Mouse (Mus musculus) midbrain, postnatal 0 days (tissue): ENCODE measurements around the gene Tango2. TPM values are rescaled to one million over a fixed set of nuclear protein-coding genes. Genes with fewer than 3 reads are reported as not detected.
A peak's percentile ranks its signal among the peaks of the same experiment; 100 is the strongest.

ENCODE experiments used
- ATAC-seq: fragments of 200-750 bp; cut with Nextera tagmentation; 2 replicates; pipeline ENCODE4 v1.8.0; 2017; ENCODE audit warnings: moderate number of reproducible peaks, mild to moderate bottlenecking, moderate TSS enrichment, moderate library complexity; ENCODE audit not compliant: low FRiP score
- DNase-seq: peaks from one replicate; pipeline ENCODE4 v3.0.0-alpha.2; 2015; ENCODE audit warnings: low spot score
- H3K27ac ChIP-seq: fragments of 300-500 bp; sonication (generic); 2 replicates; pipeline ENCODE4 v1.5.1; 2014; ENCODE audit warnings: low read depth, mild to moderate bottlenecking, low read length, mixed read lengths
- H3K27me3 ChIP-seq: fragments of 300-500 bp; sonication (generic); 2 replicates; pipeline ENCODE4 v1.6.1; 2014; ENCODE audit warnings: low read length, control low read depth, mixed read lengths; ENCODE audit not compliant: insufficient read depth
- H3K36me3 ChIP-seq: fragments of 300-500 bp; sonication (generic); 2 replicates; pipeline ENCODE4 v1.6.1; 2014; ENCODE audit warnings: low read length, control low read depth, mixed read lengths; ENCODE audit not compliant: insufficient read depth
- H3K4me1 ChIP-seq: fragments of 300-500 bp; sonication (generic); 2 replicates; pipeline ENCODE4 v1.6.1; 2014; ENCODE audit warnings: mild to moderate bottlenecking, control low read depth, antibody characterized with exemption, low read length, mixed read lengths; ENCODE audit not compliant: insufficient read depth
- H3K4me2 ChIP-seq: fragments of 300-500 bp; sonication (generic); 2 replicates; pipeline ENCODE4 v1.6.1; 2014; ENCODE audit warnings: low read depth, mild to moderate bottlenecking, low read length, mixed read lengths; ENCODE audit not compliant: poor library complexity, severe bottlenecking
- H3K4me3 ChIP-seq: fragments of 300-500 bp; sonication (generic); 2 replicates; pipeline ENCODE4 v1.5.1; 2014; ENCODE audit warnings: low read depth, mild to moderate bottlenecking, low read length, moderate library complexity
- H3K9ac ChIP-seq: fragments of 300-500 bp; sonication (generic); replicated peaks from 2 replicates; pipeline ENCODE4 v1.6.1; 2014; ENCODE audit warnings: mild to moderate bottlenecking, low read length, moderate library complexity, mixed read lengths; ENCODE audit not compliant: poor library complexity, severe bottlenecking
- H3K9me3 ChIP-seq: fragments of 300-500 bp; sonication (generic); 2 replicates; pipeline ENCODE4 v1.6.1; 2016; ENCODE audit warnings: low read length, control low read depth
- CTCF ChIP-seq: IDR thresholded peaks from 2 replicates; pipeline ENCODE4 v1.5.1; 2016; ENCODE audit warnings: antibody characterized with exemption, mild to moderate bottlenecking
- WGBS: fragments of 180-500 bp; shearing (Covaris S2); extraction: QIAGEN DNeasy Blood & Tissue Kit; methylation state at CpG from one replicate; pipeline ENCODE4 v1.1.7; 2014; 5-methylcytosine and 5-hydroxymethylcytosine counted together
- polyA plus RNA-seq: library from polyadenylated mRNA; unstranded; fragments of >200 nt; fragmentation: Nextera tagmentation; extraction: Ambion mirVana; gene quantifications from 2 replicates; pipeline ENCODE4 v1.2.1, GENCODE M21; 2015
- total RNA-seq: library from RNA; depleted of rRNA; stranded (reverse); fragments of >200 nt; gene quantifications from 2 replicates; pipeline ENCODE4 v1.2.3, GENCODE M21; 2014

Gene Tango2
- total and polyA plus RNA-seq, 2 experiments from 2014 or later: 44.1 to 88.0 TPM

DNA sequence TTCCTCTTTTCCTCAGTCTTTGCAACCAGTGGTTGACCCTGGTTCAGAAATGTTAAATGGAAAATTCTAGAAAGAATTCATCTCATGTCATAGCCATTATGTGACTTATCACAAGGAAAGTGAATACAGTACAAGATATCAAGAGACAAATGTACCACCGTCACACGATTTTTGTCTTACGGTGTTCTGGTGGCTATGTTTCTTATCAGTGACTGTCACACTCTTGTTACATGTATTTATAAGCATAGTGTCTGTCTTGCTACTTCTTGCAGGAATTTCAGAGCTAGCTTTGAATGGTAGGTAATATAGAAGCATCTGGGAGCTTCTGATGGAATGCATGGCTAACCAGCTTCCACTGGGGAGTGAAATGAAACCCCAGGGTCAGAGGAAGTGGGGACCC, 22.3 kb upstream of the Tango2 start:
- H3K4me3 ChIP-seq: no peak overlapping the region
- H3K9me3 ChIP-seq: no peaks in the 10 kb centered on the region
- no peak overlapping the region for H3K4me2 ChIP-seq
- H3K27ac ChIP-seq: no peak overlapping the region
- 95% methylated on average over 3 of the region's 3 CpGs for WGBS
- no peak overlapping the region for H3K9ac ChIP-seq
- H3K36me3 ChIP-seq: no peaks in the 10 kb centered on the region
- H3K27me3 ChIP-seq: no peaks in the 10 kb centered on the region
- DNase-seq (no peak), ATAC-seq (no peak)
- no peak for TF ChIP-seq CTCF
- H3K4me1 ChIP-seq: no peaks in the 10 kb centered on the region

GRCm38 (mm10) chr16:18366849-18367248, 18.9 kb upstream of the Tango2 start:
- no peak overlapping the region for H3K9ac ChIP-seq
- DNase-seq (no peak), ATAC-seq (no peak)
- H3K4me2 ChIP-seq: no peak overlapping the region
- no peaks in the 10 kb centered on the region for H3K9me3 ChIP-seq
- H3K27me3 ChIP-seq: no peaks in the 10 kb centered on the region
- no peak for TF ChIP-seq CTCF
- 93% methylated on average over 4 of the region's 4 CpGs for WGBS
- H3K4me3 ChIP-seq: no peak overlapping the region
- H3K4me1 ChIP-seq: no peaks in the 10 kb centered on the region
- peaks cover 2% of the 10 kb centered on the region; the same call in 1 of the 2 replicates for H3K36me3 ChIP-seq
- no peak overlapping the region for H3K27ac ChIP-seq

GRCm38 (mm10) chr16:18362948-18363347, 15.0 kb upstream of the Tango2 start:
- no peak for TF ChIP-seq CTCF
- no peak for ATAC-seq
- no peak overlapping the region for H3K9ac ChIP-seq
- peaks cover 2% of the 10 kb centered on the region; the same call in 1 of the 2 replicates for H3K36me3 ChIP-seq
- no peak overlapping the region for H3K27ac ChIP-seq
- H3K27me3 ChIP-seq: no peaks in the 10 kb centered on the region
- no peak for DNase-seq
- H3K4me3 ChIP-seq: no peak overlapping the region
- WGBS: 81% methylated on average over 8 of the region's 8 CpGs
- H3K4me2 ChIP-seq: no peak overlapping the region
- no peaks in the 10 kb centered on the region for H3K9me3 ChIP-seq
- H3K4me1 ChIP-seq: no peaks in the 10 kb centered on the region

- DNase-seq: no peak
- TF ChIP-seq CTCF: no peak
- 63% methylated on average over 6 of the region's 6 CpGs for WGBS
These were observed 12.4 kb upstream of the Tango2 start for GRCm38 (mm10) chr16:18360151-18360805.

DNA sequence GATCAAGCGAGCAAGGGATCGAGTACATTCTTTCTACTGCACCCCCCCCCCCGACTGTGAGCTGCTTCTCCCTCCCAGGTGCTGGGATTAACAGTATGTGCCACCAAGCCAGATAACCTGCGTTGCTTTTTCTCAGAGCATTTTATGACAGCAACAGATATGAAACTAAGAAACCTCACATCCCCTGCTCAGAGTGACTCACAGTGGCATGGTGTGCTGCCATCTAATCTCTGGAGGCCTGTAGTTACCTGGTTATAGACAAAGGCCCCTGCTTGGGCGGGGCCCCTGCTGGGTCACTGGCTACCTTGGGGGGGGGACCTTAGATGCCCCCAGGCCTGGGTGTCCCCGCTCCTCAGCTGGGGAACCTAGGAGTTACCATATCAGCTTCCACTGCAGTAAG, 10.1 kb upstream of the Tango2 start:
- WGBS: 90% methylated on average over 6 of the region's 6 CpGs
- TF ChIP-seq CTCF: no peak
- ATAC-seq: no peak
- no peaks in the 10 kb centered on the region for H3K27me3 ChIP-seq
- no peak overlapping the region for H3K9ac ChIP-seq
- H3K9me3 ChIP-seq: no peaks in the 10 kb centered on the region
- no peak overlapping the region for H3K27ac ChIP-seq
- H3K4me3 ChIP-seq: no peak overlapping the region
- no peaks in the 10 kb centered on the region for H3K4me1 ChIP-seq
- no peak for DNase-seq
- no peak overlapping the region for H3K4me2 ChIP-seq
- peaks cover 9% of the 10 kb centered on the region for H3K36me3 ChIP-seq

More at GRCm38 (mm10) chr16:18360151-18360805, 12.4 kb upstream of the Tango2 start:
- H3K9ac ChIP-seq: 0 out of 2 replicates have a peak overlapping the region, but pooled peaks have one; percentile 24
- H3K36me3 ChIP-seq: peaks cover 2% of the 10 kb centered on the region; the same call in 1 of the 2 replicates
- no peaks in the 10 kb centered on the region for H3K27me3 ChIP-seq
- no peak overlapping the region for H3K4me2 ChIP-seq
- H3K4me3 ChIP-seq: no peak overlapping the region
- H3K9me3 ChIP-seq: no peaks in the 10 kb centered on the region
- no peak overlapping the region for H3K27ac ChIP-seq
- ATAC-seq: no peak
- no peaks in the 10 kb centered on the region for H3K4me1 ChIP-seq

- Histone ChIP-seq H3K9ac (no peak overlapping the region), H3K27me3 (no peaks in the 10 kb centered on the region), H3K27ac (no peak overlapping the region), H3K36me3 (peaks cover 11% of the 10 kb centered on the region; the same call in 1 of the 2 replicates), H3K4me3 (no peak overlapping the region), H3K9me3 (no peaks in the 10 kb centered on the region), H3K4me2 (no peak overlapping the region), H3K4me1 (no peaks in the 10 kb centered on the region)
- DNase-seq (no peak), ATAC-seq (no peak)
- WGBS: 87% methylated on average over 1 of the region's 1 CpGs
- no peak for TF ChIP-seq CTCF
These were observed 9.1 kb upstream of the Tango2 start for GRCm38 (mm10) chr16:18356961-18357360.
